Mouse (Mus musculus): ENCODE measurements at regions not wholly inside any gene's neighbourhood (a gene's known extent, or its start where the extent isn't known, plus 50 kb on each side); places are given as distances from the start of the nearest gene placed in this dataset.

DNA sequence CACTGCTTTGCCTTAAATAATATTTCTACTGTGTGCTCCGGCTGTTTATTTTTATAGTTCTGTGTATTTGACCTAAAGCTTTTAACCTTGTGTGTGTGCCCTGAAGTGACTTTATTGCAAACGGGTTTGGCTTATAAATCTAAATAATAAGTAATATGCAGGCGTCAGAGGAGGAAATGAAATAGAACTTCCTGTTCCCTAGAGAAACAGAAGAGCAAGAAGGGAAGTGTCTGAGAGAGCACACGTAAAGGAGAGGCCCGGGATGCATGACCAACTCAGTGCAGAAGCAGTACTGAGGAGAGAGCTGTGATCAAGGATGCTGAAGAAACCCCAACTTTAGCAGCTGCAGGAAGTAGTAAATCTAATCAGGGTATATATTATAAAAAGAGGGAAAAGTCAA is 176.4 kb downstream of the Trib2 start:
- TF ChIP-seq CTCF (conservative IDR thresholded peaks at IDR 0.05 in 1 of 2, IDR thresholded peaks at IDR 0.05 in 1 of 2; ENCODE audit: low read depth in 2 of 2, low read length in 2 of 2), result no peak
- no peak for TF ChIP-seq TCF12 (IDR thresholded peaks at IDR 0.05; ENCODE audit: low read depth, low read length)
- TF ChIP-seq MXI1 (IDR thresholded peaks at IDR 0.05; ENCODE audit: low read depth, low read length), result no peak
- TF ChIP-seq ZMIZ1 (IDR thresholded peaks at IDR 0.05; ENCODE audit: low read depth, low read length), result no peak
- TF ChIP-seq USF1 (IDR thresholded peaks at IDR 0.05; ENCODE audit: low read depth, low read length), result no peak
- TF ChIP-seq MAZ (IDR thresholded peaks at IDR 0.05; ENCODE audit: low read depth, low read length), result no peak
- TF ChIP-seq SIN3A (IDR thresholded peaks at IDR 0.05; ENCODE audit: low read length), result no peak
